Mouse (Mus musculus) heart, embryonic 15.5 days (tissue): ENCODE measurements at regions not wholly inside any gene's neighbourhood (a gene's known extent, or its start where the extent isn't known, plus 50 kb on each side); places are given as distances from the start of the nearest gene placed in this dataset. TPM values are rescaled to one million over a fixed set of nuclear protein-coding genes. Genes with fewer than 3 reads are reported as not detected.

Experiments used
- ATAC-seq: fragments of 200-750 bp; cut with Nextera tagmentation; replicated peaks from 2 replicates; pipeline ENCODE4 v1.8.0; 2017; ENCODE audit warnings: low read depth, moderate TSS enrichment; ENCODE audit not compliant: insufficient number of reproducible peaks, insufficient read depth, low FRiP score
- H3K27ac ChIP-seq: fragments of 300-500 bp; sonication (generic); 2 replicates; pipeline ENCODE4 v1.5.1; 2015; ENCODE audit warnings: mild to moderate bottlenecking, inconsistent platforms
- H3K27me3 ChIP-seq: fragments of 300-500 bp; sonication (generic); 2 replicates; pipeline ENCODE4 v1.6.1; 2015; ENCODE audit warnings: inconsistent platforms
- H3K36me3 ChIP-seq: fragments of 300-500 bp; sonication (generic); 2 replicates; pipeline ENCODE4 v1.6.1; 2015; ENCODE audit warnings: mild to moderate bottlenecking, inconsistent platforms
- H3K4me1 ChIP-seq: fragments of 300-500 bp; sonication (generic); replicated peaks from 2 replicates; pipeline ENCODE4 v1.6.1; 2015; ENCODE audit warnings: inconsistent platforms
- H3K4me2 ChIP-seq: fragments of 300-500 bp; sonication (generic); 2 replicates; pipeline ENCODE4 v1.6.1; 2015; ENCODE audit warnings: inconsistent platforms, mild to moderate bottlenecking, moderate library complexity
- H3K4me3 ChIP-seq: fragments of 300-500 bp; sonication (generic); 2 replicates; pipeline ENCODE4 v1.5.1; 2015; ENCODE audit warnings: mild to moderate bottlenecking, inconsistent platforms
- H3K9ac ChIP-seq: fragments of 300-500 bp; sonication (generic); 2 replicates; pipeline ENCODE4 v1.6.1; 2015; ENCODE audit warnings: mild to moderate bottlenecking, inconsistent platforms
- H3K9me3 ChIP-seq: fragments of 300-500 bp; sonication (generic); replicated peaks from 2 replicates; pipeline ENCODE4 v1.6.1; 2016; ENCODE audit warnings: inconsistent platforms
- WGBS: fragments of 180-500 bp; shearing (Covaris S2); methylation state at CpG from one replicate; pipeline ENCODE4 v1.1.7; 2015; ENCODE audit warnings: mixed read lengths; 5-methylcytosine and 5-hydroxymethylcytosine counted together
- microRNA counts: library from miRNA; unstranded; fragments of <30 nt; microRNA quantifications from one replicate; lab custom pipeline; 2016
- microRNA-seq: library from miRNA; unstranded; fragments of <30 nt; microRNA quantifications from one replicate; pipeline ENCODE4, GENCODE M21; 2016

DNA sequence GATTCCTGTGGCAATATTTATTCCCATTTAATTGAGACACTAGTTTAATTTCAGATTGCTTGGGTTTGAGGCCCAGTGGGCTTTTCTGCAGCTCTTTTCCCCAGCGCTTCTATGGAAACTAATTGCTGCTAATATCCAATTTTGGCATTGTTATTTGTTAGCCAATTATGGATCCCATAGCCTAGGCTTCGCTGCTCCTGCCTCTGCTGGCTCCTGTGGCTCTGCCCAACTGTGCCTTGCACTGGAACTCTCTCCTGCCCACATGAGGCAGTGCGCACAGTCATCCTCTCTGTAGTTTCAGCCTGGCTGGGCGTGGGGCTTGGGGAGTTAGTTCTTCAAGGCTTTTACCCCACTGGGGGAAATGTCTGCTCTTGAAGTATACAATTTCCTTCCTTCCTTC lies 491.8 kb downstream of the Prss52 start:
- H3K4me2 ChIP-seq = no peak overlapping the region
- no peak for ATAC-seq
- WGBS = 84% methylated on average over 4 of the region's 4 CpGs
- no peak overlapping the region for H3K4me3 ChIP-seq
- H3K27ac ChIP-seq = no peak overlapping the region
- H3K9me3 ChIP-seq = no peaks in the 10 kb centered on the region
- no peak overlapping the region for H3K9ac ChIP-seq
- H3K4me1 ChIP-seq = peaks cover 2% of the 10 kb centered on the region; the same call in 1 of the 2 replicates
- peaks cover 42% of the 10 kb centered on the region for H3K27me3 ChIP-seq
- H3K36me3 ChIP-seq = no peaks in the 10 kb centered on the region

DNA sequence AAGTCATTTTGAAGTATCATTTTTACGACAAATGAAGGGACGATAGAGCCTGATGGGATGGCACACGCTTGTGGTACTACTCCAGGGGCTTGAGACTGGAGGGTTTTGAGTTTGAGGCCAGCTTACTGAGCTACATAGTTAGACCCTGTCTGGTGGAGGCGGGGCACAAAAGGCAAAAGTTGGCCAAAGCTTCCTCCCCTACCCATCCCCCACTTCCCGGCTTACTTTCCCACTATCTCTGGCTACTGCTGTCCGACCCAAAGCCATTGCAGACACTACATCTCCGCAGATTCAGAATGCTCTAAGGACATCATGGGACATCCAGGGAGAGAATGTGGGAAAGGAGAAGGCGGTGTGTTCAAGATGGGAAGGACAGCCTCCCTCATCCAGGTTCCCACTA lies 493.1 kb downstream of the Prss52 start:
- ATAC-seq = no peak
- no peak overlapping the region for H3K4me3 ChIP-seq
- no peaks in the 10 kb centered on the region for H3K9me3 ChIP-seq
- H3K4me1 ChIP-seq = 0 out of 2 replicates have a peak, but pooled peaks cover 2% of the 10 kb centered on the region
- WGBS = 55% methylated on average over 8 of the region's 8 CpGs
- peaks cover 29% of the 10 kb centered on the region for H3K27me3 ChIP-seq
- no peaks in the 10 kb centered on the region for H3K36me3 ChIP-seq
- no peak overlapping the region for H3K4me2 ChIP-seq
- H3K27ac ChIP-seq = no peak overlapping the region
- H3K9ac ChIP-seq = no peak overlapping the region

MicroRNAs encoded in the stretch of these regions (microRNA counts, 519-probe panel; counts per million panel counts)
- 2,061 counts per million, percentile 25 among the panel's probes with 10 or more counts for microRNA mmu-miR-124 (lab: Ali Mortazavi, UCI)

Small RNA genes in the stretch of these regions (microRNA-seq; reads per million reads assigned to microRNA genes)
- not detected for gene Mir124a-1
- not detected for gene Mir3078
